Mouse (Mus musculus) ES-E14 (cell line): ENCODE measurements around the gene Usp4.

Experiments
- CHD2 ChIP-seq: IDR thresholded peaks from 2 replicates; pipeline ENCODE4 v1.6.1; 2014; ENCODE audit warnings: mild to moderate bottlenecking, low read depth, low read length, inconsistent platforms
- HCFC1 ChIP-seq: IDR thresholded peaks from 2 replicates; pipeline ENCODE4 v1.6.1; 2012; ENCODE audit warnings: low read length, inconsistent platforms, borderline replicate concordance; ENCODE audit not compliant: insufficient read depth
- MAFK ChIP-seq: IDR thresholded peaks from 2 replicates; pipeline ENCODE4 v1.6.1; 2014; ENCODE audit warnings: mild to moderate bottlenecking, low read depth, low read length, inconsistent platforms; ENCODE audit not compliant: insufficient read depth
- ZC3H11A ChIP-seq: IDR thresholded peaks from 2 replicates; pipeline ENCODE4 v1.6.1; 2012; ENCODE audit warnings: low read depth, mild to moderate bottlenecking, inconsistent platforms, low read length, borderline replicate concordance
- ZNF384 ChIP-seq: IDR thresholded peaks from 2 replicates; pipeline ENCODE4 v1.6.1; 2012; ENCODE audit warnings: low read depth, low read length, inconsistent platforms

- TF ChIP-seq HCFC1 (no peak), ZNF384 (peak; percentile 56; the same call in 1 of the 2 replicates), ZC3H11A (no peak), MAFK (no peak), CHD2 (no peak)
Measured at GRCm38 (mm10) chr9:108337848-108338550, 9.7 kb upstream of the Usp4 start.
